Mouse (Mus musculus): ENCODE results near the gene Nol8.

Gene Nol8

DNA sequence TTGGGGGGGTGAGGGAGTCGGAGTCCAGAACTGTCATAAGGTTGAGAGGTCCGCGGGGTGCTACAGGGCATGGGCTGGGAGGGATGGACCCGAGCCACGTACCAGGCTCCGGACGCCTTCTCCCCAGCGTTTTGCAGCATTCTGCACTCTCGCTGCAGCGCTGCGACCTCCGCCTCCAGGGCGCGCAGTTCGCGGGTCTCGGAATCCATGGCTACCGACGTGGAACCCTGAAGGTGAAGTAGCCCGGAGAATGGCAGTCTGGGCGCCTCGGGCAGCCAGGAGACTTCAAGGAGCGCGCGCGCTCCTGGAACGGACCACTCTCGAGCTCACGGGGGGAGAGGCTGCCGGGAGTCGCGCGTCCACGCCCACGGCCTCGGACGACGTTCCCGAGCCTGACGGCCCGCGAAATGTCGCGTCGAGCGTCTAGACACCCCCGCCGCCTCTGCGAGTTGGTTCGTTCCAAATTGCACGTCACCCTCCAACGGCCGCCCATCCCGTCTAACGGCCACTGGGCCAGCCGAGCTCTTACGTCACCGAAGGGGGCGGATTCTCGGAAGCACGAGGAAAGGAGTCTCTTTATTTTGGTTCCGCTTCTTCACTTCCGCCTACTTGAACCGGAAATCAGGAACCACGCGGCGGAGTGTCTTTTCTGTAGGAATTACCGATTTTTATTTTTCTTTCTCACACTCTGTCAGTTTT, at the start of gene Nol8, which contains the start of gene Cenpp:
TSS of gene Nol8 (plus strand) at position 598 of the 699 bp plus-strand sequence.
TSS of gene Cenpp (minus strand) at position 305 of the 699 bp plus-strand sequence.
- peak; percentile 100 for DNase-seq (ENCODE audit: low spot score)

DNA sequence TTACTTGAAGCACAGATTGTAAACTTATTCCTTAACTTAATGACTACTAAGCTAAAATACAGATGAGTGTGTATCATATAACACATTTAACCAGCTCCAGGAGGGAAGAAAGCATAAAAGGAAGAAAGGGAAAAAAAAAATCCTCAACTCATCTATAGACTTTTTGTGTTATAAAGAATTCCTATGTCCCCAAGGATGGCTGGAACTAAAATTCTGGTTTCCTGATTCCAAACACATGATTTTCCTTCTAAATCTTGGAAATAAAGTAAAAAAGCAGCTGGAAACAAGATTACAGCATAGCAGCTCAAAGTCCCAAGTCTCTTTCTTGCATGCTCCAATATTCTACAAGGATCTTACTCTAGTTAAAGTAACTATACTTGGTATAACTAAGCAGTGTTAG, 49.3 kb upstream of the Nol8 start:
- no peak for DNase-seq (ENCODE audit: low spot score)

DNA sequence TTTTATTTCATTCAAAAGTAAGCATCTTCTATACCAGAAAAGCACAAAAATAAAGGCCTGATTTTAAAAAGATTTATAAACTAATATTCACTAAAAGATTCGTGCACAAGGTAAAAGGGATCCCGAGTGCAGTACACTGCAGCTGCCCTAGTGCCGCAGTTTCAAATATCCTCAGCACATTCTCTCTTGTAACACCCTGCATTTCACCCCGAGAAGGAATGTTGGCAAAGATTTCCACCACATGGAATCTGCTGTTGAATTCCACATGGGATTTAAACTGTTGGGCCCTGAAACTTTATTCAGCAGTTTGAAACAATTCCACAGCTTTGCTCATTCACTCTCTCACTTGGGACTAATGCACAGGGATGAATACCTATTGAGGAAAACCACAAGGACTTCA, 45.2 kb upstream of the Nol8 start, which contains the start of gene Ogn:
TSS of gene Ogn (plus strand) at position 333 of the 400 bp plus-strand sequence.
- peak; percentile 32 for DNase-seq (ENCODE audit: low spot score)

DNA sequence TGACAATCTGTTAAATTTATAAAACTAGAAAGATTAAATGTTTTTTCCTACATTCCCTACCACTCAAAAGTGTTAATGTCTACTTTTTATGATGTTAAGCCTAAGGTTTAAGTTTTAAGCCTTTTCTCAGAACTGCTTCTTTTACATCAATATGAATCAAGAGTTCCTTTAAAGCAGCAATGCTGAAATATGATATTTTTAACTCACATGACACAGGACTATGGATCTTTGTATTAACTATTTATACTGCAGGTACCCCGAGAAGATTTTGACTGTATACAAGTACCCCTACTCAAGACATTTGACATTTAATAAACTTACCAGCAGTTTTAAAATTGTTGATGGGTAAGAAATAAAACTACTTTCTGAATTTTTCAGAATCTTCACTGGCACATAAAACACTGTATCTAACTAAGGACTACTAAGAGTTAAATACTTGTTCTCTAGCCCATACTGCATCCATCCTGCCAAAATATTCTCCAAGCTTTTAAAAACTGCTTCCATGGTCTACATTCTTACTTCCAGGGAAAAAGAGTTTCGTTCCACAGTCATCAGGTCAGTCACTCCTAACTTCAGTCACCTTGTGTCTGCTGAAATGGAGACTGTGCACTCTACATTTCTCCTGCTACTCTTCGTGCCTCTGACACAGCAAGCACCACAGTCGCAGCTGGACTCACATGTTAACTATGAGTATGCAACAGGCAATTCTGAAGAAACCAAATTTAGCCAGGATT, 44.1 kb upstream of the Nol8 start:
- no peak for DNase-seq (ENCODE audit: low spot score)

DNA sequence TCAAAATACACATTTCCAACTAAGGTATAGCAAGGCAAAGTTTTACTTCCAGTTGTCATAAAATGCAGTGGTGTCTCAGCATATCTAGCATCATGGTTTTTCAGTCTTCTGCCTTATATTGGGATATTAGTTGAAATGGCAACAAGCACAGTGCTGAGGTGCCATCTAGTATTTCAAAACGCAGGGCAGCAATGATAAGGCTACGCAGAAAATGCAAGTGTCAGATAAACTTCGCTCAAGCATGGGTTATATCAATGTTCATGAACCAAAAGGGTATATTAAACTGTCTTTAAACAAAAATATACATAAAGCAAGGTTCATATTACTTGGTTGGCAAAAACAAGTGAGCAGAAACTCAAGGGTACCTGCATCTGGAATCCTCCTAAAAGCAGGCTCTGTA, 35.9 kb upstream of the Nol8 start:
- no peak for DNase-seq (ENCODE audit: low spot score)

DNA sequence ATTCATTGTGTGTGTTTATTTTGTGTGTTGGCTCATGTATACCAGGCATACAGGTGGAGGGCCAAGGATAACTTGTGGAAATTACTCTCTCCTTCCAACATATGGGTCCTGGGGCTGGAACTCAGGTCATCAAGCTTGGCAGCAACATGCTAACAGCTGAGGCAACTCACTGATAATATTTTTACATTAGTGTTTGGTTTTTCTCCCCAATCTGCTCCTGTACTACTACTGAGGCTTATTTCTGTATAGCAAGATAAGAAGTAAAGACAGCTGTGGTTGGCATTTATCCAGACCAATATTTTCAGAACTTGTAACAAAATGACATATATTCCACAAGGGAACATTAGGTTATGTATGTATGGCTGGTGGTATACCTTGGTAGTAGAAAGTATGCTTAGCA, 34.5 kb upstream of the Nol8 start:
- no peak for DNase-seq (ENCODE audit: low spot score)

DNA sequence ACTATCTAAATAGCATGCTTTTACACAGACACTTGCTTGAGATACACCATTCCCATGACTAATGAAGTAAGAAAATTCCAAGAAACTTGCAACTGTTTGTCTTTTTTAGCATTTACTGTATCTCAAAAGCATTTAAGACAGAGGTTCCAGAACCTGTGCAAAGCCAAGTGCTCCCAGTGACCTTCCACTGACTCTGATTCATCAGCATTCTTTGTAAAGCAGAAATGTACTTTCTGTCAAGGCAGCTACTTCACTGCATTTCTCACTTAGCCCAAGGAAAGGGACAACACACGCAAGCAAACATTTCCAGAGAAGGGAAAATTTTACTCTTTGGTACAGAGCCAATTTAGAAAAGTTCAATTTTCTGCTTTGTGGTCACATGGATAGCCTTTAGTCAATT, 29.7 kb upstream of the Nol8 start:
- DNase-seq (ENCODE audit: low spot score), result peak; percentile 6

DNA sequence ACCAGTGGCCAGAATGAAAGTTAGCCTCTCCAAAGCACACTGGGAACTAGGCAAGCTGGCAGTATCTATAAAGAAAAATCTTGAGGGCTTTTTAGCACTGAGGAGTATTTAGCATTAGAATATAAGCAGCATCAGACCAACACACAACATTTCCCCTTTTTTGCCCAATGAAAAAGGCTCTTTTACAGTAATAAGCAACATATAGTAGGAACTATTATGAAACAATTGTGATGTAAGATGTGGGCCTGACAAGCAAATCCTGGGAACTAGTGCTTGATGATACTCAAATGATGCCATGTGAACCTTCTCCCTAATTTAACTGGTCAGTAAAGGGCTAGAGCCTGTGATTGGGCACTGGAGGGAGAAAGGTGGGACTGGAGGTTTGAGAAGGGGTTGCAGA, 24.7 kb upstream of the Nol8 start:
- no peak for DNase-seq (ENCODE audit: low spot score)

DNA sequence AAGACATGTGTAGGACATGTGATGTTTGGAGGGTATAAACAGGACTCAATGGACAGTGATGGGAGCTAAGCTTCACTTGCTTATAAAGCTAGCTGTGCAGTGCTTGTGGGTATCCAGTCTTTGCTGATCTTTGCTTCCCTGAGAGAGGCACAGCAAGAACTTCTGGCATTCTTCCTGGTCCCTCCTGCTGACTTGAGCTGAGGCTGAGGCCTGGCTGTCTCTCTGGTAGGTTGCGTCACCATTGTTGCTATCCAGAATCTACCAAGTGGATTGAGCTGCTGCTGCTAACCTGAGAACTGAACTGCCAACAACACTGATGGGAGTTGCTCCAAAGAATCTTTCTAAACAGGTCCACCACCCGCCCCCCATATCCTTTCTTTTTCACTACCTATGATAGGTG, 23.8 kb upstream of the Nol8 start:
- no peak for DNase-seq (ENCODE audit: low spot score)

DNA sequence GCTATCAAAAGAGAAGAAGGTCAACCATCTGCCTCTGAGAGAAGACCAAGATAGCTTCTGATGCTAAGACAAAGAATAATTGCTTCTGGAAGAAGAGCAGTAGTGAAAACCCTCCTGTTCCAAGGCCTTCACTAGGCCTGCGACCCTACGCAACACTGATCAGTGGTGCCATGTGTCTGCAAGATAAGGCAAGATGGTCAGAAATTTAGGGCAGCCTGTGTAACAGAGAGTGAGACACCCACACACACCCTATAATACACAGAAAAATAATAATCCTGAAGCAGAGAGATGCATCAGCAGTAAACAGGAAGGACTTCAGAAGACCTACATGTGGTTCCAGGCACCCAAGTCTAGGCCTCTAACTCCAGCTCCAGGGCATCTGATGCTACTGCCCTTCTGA, 12.9 kb upstream of the Nol8 start:
- DNase-seq (ENCODE audit: low spot score), result no peak

DNA sequence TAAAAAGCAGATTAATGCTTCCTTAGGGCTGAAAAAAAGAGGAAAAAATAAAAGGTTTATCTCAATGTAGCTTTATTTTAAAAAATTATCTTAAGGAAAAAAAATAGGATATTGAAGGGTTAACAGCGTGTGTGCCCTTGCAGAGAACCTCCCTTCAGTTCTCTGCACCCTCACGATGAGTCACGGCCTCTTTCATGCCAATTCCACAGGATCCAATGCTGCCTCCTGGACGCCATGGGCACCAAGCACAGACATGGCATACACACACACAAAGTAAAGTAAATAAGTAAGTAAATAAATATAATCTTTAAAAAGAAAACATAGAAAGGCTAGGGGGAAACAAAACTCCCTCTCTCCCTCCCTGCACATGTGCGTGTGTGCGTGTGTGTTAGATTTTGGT, 10.2 kb upstream of the Nol8 start:
- no peak for DNase-seq (ENCODE audit: low spot score)

DNA sequence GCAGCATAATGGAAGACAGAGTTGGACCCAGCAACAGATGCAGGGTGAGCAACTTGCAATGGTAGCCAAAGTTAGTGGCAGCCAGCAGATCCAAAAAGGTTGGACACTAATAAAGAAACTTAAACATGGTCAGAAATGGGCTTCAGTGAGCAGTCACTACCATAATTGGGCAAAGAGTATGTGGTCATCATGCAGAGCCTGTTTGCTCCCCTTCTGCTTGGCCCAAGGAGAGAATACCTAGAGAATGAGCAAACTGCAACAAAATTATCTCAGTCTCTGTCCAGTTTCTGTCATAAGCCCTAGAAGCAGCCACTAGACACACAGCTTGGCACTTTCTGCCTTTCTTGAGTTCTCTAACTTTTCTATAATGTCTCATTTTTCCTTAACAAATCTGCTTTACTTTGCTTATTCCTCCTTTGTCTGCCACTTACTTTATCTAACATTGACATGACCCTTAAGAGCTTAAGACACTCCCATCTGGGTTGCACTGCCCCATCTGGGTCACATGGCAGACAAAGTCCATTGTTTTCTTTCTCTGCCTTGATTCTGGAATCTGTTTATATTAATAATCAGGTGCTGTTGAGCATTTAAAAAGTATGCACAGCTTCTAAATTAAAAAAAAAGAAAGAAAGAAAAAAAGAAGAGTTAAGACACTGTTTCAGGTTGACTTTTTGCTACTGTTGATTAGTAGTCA, 9.1 kb upstream of the Nol8 start:
- DNase-seq (ENCODE audit: low spot score), result no peak

DNA sequence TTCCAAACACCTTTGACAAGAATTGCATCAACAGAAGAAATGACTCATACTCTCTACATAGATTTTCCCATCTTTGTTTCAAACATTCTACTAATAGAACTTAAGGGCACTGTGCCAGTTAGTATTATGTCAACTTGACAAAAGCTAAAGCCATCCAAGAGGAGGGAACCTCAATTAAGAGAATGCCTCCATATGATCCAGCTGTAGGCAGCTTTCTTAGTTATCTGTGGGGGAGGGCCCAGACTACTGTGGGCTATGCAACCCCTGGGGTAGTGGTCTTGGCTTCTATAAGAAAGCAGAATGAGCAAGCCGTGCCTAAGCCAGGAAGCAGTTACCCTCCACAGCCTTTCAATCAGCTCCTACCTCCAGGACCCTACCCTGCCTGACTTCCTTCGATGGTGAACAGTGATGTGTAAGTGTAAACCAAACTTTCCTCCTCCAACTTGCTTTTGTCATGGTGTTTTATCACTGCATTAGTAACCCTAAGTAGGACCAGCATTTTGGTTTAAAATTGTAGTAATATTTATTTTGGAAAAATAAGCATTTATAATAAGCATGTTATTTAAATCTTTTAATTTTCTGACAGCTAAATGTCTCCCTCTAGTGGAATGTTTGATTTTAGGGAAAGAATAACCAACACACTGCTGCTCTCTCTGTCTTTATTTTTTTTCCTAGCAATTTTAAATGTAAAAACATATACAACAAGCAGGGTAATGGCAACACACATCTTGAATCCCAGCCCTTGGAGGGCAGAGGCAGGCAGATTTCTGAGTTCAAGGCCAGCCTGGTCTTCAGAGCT, 7.9 kb upstream of the Nol8 start:
- no peak for DNase-seq (ENCODE audit: low spot score)

DNA sequence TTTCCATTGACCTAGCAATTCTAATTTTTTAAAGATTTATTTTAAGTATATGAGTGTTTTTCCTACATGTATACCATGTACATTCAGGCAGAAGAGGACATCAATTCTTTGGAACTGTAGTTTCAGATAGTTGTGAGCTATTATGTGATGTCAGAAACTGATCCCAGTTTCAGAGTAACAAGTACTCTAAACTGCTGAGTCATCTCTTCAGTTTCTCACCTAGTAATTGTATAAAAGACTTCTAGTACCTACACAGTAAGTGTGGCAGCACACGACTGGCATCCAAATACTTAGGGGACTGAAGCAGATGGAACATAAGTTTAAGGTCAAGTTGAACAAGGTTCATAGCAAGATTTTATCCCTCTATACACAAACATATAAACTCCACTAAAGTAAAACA, 6.9 kb upstream of the Nol8 start:
- no peak for DNase-seq (ENCODE audit: low spot score)

DNA sequence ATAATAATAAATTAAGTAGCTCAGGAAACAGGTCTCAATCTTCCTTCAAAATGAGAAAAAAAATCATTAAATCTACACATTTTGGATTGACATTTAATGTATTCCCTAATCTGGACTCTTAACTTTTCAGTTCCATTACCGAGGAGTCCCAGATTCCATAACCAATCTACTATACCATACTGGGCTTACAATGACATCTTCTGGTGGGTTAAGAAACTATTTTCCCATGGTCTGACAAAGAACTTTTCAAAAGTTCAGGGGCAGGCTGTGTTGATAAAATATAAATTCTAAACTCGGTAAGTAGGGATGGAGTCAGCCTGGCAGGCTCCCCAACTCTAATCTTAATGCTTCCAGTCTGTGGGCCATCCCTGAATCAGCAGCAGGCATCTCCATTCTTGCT, 1.7 kb upstream of the Nol8 start:
- DNase-seq (ENCODE audit: low spot score), result no peak

DNA sequence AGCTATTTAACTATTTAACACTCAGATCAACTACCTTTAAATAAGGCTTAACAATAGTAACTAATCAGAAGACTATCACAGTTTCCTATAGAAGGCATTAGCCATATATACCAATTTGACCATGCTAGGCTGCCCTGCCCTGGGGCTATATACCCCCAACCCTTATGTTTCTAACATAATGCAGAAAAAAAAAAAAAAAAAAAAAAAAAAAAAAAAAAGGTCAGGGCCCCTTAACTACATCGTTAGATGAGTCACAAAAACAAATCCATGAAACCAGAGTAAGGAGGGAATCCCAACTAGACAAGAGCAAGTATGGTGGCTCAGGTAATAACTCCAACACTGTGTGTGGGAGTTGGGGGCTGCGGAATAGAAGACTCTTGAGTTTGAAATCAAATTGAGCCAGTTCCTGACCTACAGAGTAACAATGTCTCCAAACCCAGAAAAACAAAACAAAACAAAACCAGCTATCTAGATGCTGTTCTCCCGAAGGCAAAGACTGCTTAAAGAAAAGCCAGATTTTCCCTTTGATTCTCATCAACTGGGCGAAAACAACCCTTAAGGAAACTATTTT, 1.0 kb upstream of the Nol8 start:
- DNase-seq (ENCODE audit: low spot score), result no peak

DNA sequence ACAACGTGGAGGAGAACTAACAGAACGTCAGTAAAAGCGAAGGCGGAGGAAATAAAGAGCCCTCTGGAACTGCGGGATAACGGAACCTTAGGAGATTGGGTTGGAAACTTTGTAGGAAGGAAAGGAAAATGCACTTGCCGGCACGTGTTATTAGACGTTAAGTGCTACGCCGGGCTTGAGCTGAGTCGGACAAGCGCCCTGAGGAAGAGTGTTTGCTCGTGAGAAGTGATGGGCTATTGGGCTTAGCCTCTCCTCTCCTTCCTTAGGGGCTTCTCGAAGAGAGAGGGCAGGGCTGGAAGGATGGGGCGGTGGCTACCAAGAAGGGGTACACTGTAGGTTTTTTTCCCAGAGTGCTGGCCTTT, 283 bp downstream of the Nol8 start:
- no peak for DNase-seq (ENCODE audit: low spot score)

DNA sequence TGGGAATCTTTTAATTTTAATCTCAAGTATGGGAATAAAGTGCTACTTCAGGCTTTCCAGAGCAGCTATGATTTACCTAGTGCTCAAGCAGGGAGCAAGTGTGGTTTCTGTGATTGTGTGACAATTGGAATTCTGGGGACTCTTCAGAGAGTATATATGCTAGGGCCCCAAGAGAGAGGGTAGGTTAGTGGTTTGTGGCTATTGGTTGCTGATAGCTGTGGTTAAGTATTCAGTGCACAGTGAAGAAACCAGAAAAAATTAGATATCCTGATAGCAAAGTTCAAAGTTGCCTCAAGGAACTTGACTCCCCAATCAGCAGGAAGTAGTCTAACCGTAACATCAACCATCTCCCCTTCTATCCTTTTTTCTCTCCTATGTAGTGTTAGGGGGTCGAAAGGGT, 24.9 kb downstream of the Nol8 start:
- DNase-seq (ENCODE audit: low spot score), result no peak

DNA sequence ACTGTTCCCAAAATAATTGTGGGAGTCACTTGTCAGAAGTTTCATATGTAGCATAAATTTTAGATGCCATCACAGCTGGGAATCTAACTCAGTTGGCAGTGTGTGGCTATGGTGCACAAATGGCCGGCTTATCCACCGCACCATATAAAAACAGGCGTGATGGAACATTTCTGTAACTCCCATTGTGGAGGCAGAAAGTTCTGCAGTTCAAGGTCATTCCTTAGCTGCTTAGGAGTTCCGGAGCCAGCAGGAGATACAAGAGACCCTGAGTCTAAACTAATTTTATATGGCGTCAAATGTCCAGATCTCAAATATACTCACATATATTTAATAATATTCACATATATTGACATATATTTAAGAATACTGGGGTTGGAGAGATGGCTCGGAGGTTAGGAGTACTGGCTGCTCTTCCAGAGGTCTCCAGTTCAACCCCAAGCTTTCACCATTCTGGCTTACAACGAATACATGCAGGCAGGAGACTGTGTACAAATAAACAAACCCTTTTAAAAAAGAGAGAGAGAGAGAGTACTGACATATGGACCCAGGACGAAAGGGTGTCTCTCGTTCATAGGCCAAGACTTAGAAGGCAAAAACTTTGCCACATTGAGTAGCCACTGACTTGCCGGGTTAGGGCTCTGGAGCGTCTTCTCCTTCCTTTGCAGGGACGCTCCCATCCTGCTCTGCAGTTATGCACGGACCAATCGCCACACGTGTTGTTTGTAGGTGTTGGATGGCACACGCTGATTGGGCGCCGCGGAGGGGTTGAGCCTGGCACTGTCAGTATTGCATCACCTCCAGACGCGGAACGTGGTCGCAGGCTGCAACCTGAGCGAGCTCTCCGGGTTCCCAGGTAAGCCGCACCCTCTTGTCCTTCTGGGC, 28.7 kb downstream of the Nol8 start, which contains the start of gene Iars:
TSS of gene Iars (plus strand) at position 750 of the 882 bp plus-strand sequence.
- DNase-seq (ENCODE audit: low spot score), result peak; percentile 99

DNA sequence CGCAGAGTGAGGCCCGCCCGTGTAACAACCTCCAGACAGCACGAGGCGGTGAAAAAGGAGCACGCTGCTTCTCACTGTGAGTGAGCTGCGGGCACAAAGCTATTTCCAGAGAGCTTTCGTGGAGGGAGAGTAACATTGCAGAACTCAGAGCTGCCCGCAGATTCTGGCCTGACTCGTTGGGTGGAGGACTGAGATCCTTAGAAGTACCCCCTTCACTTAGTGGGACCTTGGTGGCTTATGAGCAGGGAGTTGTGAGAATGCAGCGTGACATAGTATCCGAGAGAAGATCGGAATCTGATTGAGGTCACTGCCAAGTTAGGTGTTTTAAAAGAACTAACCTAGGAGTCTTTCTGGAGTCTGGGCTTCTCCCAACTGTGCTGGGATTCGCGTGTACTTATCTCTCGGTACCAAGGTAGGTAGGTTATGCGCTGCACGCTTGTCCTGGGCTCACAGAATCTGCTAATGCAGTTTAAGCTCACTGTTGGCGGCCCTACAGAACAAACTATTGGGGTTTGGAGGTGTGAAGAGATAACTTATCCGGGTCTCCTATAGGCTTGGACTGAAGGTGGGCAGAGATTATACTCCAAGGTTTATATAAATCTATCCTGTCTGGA, 29.5 kb downstream of the Nol8 start:
- no peak for DNase-seq (ENCODE audit: low spot score)

All from urinary bladder, postnatal 14 days (tissue).